Mouse (Mus musculus): ENCODE measurements around the gene Mmp25. TPM values are rescaled to one million over a fixed set of nuclear protein-coding genes. Genes with fewer than 3 reads are reported as not detected.

Mmp25 gene
- polyA plus RNA-seq (2012): not detected in 2 replicates

- no peak for TF ChIP-seq GATA1 (IDR thresholded peaks at IDR 0.05; ENCODE audit: low read length)
Observed at GRCm38 (mm10) chr17:23644613-23645495, at the start of gene Mmp25. Gene Mmp25 (minus strand): TSS chr17:23645277.

GRCm38 (mm10) chr17:23694491-23694890, 49.4 kb upstream of the Mmp25 start:
- no peak for TF ChIP-seq GATA1 (IDR thresholded peaks at IDR 0.05; ENCODE audit: low read length)

DNA sequence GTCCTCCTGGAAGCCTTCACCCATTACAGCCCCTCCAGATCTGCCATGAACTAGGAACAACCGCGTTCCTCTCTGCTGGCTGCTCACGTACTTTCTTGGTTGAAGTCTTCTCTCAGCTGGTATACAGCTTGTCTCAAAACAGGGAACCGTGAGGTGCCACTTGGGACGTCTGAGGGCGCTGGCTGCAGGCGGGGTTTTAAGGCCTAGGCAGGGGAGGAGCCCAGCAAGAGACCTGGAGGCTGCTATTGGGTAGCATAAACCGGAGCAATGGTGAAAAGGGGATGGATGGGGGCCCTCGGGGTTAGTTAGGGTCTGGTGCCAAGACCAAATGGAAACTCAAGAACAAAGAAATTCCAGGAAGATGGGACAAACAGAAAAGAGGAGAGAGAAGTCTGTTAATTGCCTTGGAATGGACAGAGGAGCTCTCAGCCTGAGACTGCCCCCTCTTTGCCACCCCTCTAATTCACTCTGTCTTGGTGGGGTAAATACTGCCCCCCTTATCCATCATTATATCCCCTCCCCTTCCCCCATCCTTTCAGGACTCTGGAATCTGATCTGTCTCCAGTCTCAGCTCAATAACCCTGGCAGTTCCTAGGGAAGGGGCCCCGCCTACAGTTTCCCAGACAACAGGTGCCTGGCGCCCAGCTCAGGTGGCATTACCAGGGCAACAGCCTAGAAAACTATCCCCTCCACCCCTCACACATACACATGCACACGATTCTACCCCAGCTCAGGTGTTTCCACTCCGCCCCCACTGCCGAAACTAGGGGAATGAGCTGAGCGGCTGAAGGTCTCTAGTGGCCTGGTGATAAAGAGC, 39.0 kb upstream of the Mmp25 start, which contains the start of gene Cldn9:
Gene Cldn9 (minus strand): TSS at position 171 of the 817 bp plus-strand sequence.
- TF ChIP-seq GATA1 (IDR thresholded peaks at IDR 0.05; ENCODE audit: low read length): no peak

DNA sequence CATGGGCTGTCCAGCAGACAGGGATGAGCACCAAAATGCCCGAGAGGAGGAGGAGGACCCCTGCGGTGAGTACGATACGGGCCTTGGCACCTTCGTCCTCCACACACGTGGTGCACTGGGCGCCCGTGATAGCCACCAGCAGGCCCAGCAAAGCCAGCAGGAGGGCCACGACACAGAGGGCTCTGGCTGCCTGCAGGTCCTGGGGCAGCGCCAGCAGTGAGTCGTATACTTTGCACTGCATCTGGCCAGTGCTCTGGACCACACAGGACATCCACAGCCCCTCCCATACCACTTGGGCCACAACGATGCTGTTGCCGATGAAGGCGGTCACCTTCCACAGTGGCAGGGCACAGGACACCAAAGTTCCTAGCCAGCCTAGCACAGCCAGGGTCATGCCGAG, 38.1 kb upstream of the Mmp25 start:
- no peak for TF ChIP-seq GATA1 (IDR thresholded peaks at IDR 0.05; ENCODE audit: low read length)

DNA sequence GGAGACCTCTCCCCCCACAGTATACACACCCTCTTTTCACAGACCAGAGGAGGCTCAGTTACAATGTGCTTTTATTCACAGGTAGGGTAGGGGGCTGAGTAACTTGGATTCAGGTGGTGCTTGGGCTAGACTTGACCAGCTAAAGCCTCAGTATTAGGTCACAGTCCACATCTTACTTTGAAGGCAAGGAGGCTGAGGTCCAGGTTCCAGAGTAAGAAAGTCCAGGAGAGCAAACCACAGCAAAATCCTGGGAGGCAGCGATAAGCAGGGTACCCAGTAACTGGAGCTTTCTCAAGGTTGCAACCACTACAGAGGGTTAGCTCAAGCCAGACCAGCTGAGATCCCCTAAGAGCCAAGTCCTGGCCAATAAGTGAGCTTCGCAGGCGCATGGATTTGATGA, 37.5 kb upstream of the Mmp25 start:
- TF ChIP-seq GATA1 (IDR thresholded peaks at IDR 0.05; ENCODE audit: low read length): no peak

GRCm38 (mm10) chr17:23682092-23682491, 37.0 kb upstream of the Mmp25 start:
- no peak for TF ChIP-seq GATA1 (IDR thresholded peaks at IDR 0.05; ENCODE audit: low read length)

DNA sequence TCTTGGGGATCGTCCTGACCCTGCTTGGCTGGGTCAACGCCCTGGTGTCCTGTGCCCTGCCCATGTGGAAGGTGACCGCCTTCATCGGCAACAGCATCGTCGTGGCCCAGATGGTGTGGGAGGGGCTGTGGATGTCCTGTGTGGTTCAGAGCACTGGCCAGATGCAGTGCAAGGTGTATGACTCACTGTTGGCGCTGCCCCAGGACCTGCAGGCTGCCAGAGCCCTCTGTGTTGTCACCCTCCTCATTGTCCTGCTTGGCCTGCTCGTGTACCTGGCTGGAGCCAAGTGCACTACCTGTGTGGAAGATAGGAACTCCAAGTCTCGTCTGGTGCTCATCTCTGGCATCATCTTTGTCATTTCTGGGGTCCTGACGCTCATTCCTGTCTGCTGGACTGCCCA, 36.0 kb upstream of the Mmp25 start:
- TF ChIP-seq GATA1 (IDR thresholded peaks at IDR 0.05; ENCODE audit: low read length): no peak

- no peak for TF ChIP-seq GATA1 (IDR thresholded peaks at IDR 0.05; ENCODE audit: low read length)
Observed at GRCm38 (mm10) chr17:23680336-23680735, 35.3 kb upstream of the Mmp25 start.

GRCm38 (mm10) chr17:23679127-23679835, 34.2 kb upstream of the Mmp25 start, which contains the start of gene Cldn6:
Gene Cldn6 (plus strand): TSS chr17:23679249.
- TF ChIP-seq GATA1 (IDR thresholded peaks at IDR 0.05; ENCODE audit: low read length): no peak

- no peak for TF ChIP-seq GATA1 (IDR thresholded peaks at IDR 0.05; ENCODE audit: low read length)
Observed at GRCm38 (mm10) chr17:23677236-23677679, 32.2 kb upstream of the Mmp25 start, which contains the start of gene Tnfrsf12a. Gene Tnfrsf12a (minus strand): TSS chr17:23677468.

- no peak for TF ChIP-seq GATA1 (IDR thresholded peaks at IDR 0.05; ENCODE audit: low read length)
Observed at GRCm38 (mm10) chr17:23676473-23677031, 31.5 kb upstream of the Mmp25 start.

DNA sequence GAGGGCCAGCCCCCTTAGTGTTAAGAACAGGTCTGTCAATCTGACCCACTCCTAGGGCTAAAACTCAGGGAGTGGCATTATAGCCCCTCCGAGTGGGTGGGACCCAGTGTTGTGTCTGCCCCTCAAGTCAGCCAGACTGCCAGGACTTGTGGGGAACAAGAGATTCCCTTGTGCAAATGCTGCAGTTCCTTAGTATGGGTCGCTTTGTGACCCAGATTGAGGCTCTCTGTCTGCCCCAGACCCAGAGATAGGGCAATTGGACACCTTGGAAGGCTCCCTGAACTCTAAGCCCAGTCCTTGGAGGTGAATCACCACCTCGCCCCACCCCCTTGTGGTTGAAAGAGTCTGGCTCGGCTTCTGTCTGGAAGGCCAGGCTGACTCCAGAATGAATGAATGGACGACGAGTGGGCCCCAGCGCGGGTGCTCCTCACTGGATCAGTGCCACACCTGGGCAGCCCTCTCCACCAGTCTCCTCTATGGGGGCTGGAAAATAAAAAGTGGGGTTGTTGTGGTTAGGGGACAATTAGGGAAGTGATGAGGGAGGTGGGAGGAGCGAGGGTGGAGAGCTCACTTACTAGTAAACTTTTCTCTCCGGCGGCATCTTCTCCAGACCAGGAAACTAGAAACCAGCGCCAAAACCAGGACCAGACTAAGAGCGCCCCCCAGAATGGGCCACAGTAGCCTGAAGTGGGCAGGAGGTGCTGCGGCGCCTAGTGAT, 30.6 kb upstream of the Mmp25 start:
- TF ChIP-seq GATA1 (IDR thresholded peaks at IDR 0.05; ENCODE audit: low read length): no peak

GRCm38 (mm10) chr17:23675127-23675526, 30.1 kb upstream of the Mmp25 start:
- TF ChIP-seq GATA1 (IDR thresholded peaks at IDR 0.05; ENCODE audit: low read length): no peak

DNA sequence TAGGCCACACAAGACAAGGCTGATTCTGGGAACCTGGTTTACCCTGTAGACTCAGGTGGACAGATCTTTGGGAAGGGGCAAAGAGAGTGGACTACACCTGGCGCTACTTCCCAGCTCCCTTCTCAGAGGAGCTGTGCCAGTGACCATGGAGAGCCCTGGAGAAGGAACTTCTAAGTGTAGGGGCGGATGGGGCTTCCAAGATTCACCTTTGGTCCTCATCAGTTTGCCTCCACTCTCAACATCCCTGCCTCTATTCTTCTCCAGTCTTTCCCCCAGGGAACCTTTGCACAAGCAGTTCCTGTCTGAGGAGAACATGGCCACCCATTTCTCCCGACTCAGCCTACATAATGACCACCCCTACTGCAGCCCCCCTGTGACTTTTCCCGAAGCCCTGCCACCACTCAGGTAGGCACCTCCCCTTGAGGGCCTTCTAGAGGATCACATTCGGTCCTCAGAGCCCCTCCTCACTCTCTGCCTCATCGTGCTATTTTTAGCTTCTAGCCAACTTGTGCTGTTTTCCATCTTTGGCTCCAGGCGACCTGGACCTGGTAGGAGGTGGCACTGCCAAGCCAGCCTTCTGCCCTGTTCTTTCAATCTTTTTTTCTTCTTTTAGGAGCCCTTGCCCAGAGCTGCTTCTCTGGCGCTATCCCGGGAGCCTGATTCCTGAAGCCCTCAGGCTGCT, 29.3 kb upstream of the Mmp25 start:
- TF ChIP-seq GATA1 (IDR thresholded peaks at IDR 0.05; ENCODE audit: low read length): no peak

All from G1E-ER4 (cell line).